Mouse (Mus musculus) forebrain, embryonic 12.5 days (tissue): ENCODE data around the gene Npas3. TPM values are rescaled to one million over a fixed set of nuclear protein-coding genes. Genes with fewer than 3 reads are reported as not detected.

Source experiments
- ATAC-seq: fragments of 200-750 bp; cut with Nextera tagmentation; 2 replicates; pipeline ENCODE4 v1.8.0; 2017; ENCODE audit warnings: moderate TSS enrichment; ENCODE audit not compliant: low FRiP score
- H3K27ac ChIP-seq: fragments of 300-500 bp; sonication (generic); 2 replicates; pipeline ENCODE4 v1.5.1; 2016; ENCODE audit warnings: mild to moderate bottlenecking
- H3K27me3 ChIP-seq: fragments of 300-500 bp; sonication (generic); 2 replicates; pipeline ENCODE4 v1.6.1; 2016; ENCODE audit warnings: mild to moderate bottlenecking
- H3K36me3 ChIP-seq: fragments of 300-500 bp; sonication (generic); replicated peaks from 2 replicates; pipeline ENCODE4 v1.6.1; 2016; ENCODE audit warnings: mild to moderate bottlenecking
- H3K4me1 ChIP-seq: fragments of 300-500 bp; sonication (generic); 2 replicates; pipeline ENCODE4 v1.6.1; 2016
- H3K4me2 ChIP-seq: fragments of 300-500 bp; sonication (generic); 2 replicates; pipeline ENCODE4 v1.6.1; 2016; ENCODE audit warnings: mild to moderate bottlenecking, moderate library complexity
- H3K4me3 ChIP-seq: fragments of 300-500 bp; sonication (generic); replicated peaks from 2 replicates; pipeline ENCODE4 v1.5.1; 2016; ENCODE audit warnings: mild to moderate bottlenecking
- H3K9ac ChIP-seq: fragments of 300-500 bp; sonication (generic); 2 replicates; pipeline ENCODE4 v1.6.1; 2016; ENCODE audit warnings: mild to moderate bottlenecking
- H3K9me3 ChIP-seq: fragments of 300-500 bp; sonication (generic); 2 replicates; pipeline ENCODE4 v1.6.1; 2016
- WGBS: fragments of 180-500 bp; shearing (Covaris S2); methylation state at CpG from one replicate; pipeline ENCODE4 v1.1.7; 2016; 5-methylcytosine and 5-hydroxymethylcytosine counted together
- polyA plus RNA-seq: library from polyadenylated mRNA; unstranded; fragments of >200 nt; fragmentation: Nextera tagmentation; extraction: Ambion mirVana; gene quantifications from 2 replicates; pipeline ENCODE4 v1.2.1, GENCODE M21; 2016

The Npas3 gene
- polyA plus RNA-seq, 1 experiment from 2014 or later, result 27.7 TPM

GRCm38 (mm10) chr12:53333251-53333650, 84.8 kb downstream of the Npas3 start:
- Histone ChIP-seq H3K27me3 (no peaks in the 10 kb centered on the region), H3K4me2 (no peak overlapping the region), H3K27ac (no peak overlapping the region), H3K4me1 (peaks cover 31% of the 10 kb centered on the region), H3K9me3 (no peaks in the 10 kb centered on the region), H3K9ac (no peak overlapping the region), H3K4me3 (no peak overlapping the region), H3K36me3 (no peaks in the 10 kb centered on the region)
- no peak for ATAC-seq
- 95% methylated on average over 2 of the region's 2 CpGs for WGBS

GRCm38 (mm10) chr12:53338349-53338948, 90.0 kb downstream of the Npas3 start:
- no peak overlapping the region for H3K4me3 ChIP-seq
- peak; percentile 82 for ATAC-seq
- H3K4me1 ChIP-seq, result peaks cover 20% of the 10 kb centered on the region
- no peaks in the 10 kb centered on the region for H3K36me3 ChIP-seq
- H3K27me3 ChIP-seq, result no peaks in the 10 kb centered on the region
- H3K9me3 ChIP-seq, result no peaks in the 10 kb centered on the region
- 16% methylated on average over 14 of the region's 14 CpGs for WGBS
- H3K4me2 ChIP-seq, result peak overlapping the region; percentile 19; the same call in 1 of the 2 replicates
- no peak overlapping the region for H3K9ac ChIP-seq
- peak overlapping the region; percentile 78 for H3K27ac ChIP-seq

GRCm38 (mm10) chr12:53342741-53343140, 94.3 kb downstream of the Npas3 start:
- no peaks in the 10 kb centered on the region for H3K27me3 ChIP-seq
- 57% methylated on average over 9 of the region's 9 CpGs for WGBS
- peaks cover 16% of the 10 kb centered on the region for H3K4me1 ChIP-seq
- ATAC-seq, result no peak
- no peak overlapping the region for H3K27ac ChIP-seq
- no peaks in the 10 kb centered on the region for H3K36me3 ChIP-seq
- no peak overlapping the region for H3K9ac ChIP-seq
- H3K4me3 ChIP-seq, result no peak overlapping the region
- no peaks in the 10 kb centered on the region for H3K9me3 ChIP-seq
- H3K4me2 ChIP-seq, result no peak overlapping the region

- Histone ChIP-seq H3K9me3 (no peaks in the 10 kb centered on the region), H3K27ac (no peak overlapping the region), H3K4me3 (no peak overlapping the region), H3K9ac (no peak overlapping the region), H3K36me3 (no peaks in the 10 kb centered on the region), H3K27me3 (no peaks in the 10 kb centered on the region), H3K4me2 (no peak overlapping the region), H3K4me1 (peaks cover 17% of the 10 kb centered on the region)
- WGBS, result 82% methylated on average over 7 of the region's 7 CpGs
- ATAC-seq, result no peak
These were observed 103.4 kb downstream of the Npas3 start for GRCm38 (mm10) chr12:53351860-53352259.

- H3K9ac ChIP-seq, result no peak overlapping the region
- 88% methylated on average over 5 of the region's 5 CpGs for WGBS
These were observed 117.3 kb downstream of the Npas3 start for GRCm38 (mm10) chr12:53365751-53366150.

GRCm38 (mm10) chr12:53384851-53385250, 136.4 kb downstream of the Npas3 start:
- 72% methylated on average over 8 of the region's 8 CpGs for WGBS
- ATAC-seq, result no peak
- H3K27ac ChIP-seq, result no peak overlapping the region
- H3K9ac ChIP-seq, result no peak overlapping the region
- no peaks in the 10 kb centered on the region for H3K36me3 ChIP-seq
- no peaks in the 10 kb centered on the region for H3K4me1 ChIP-seq
- H3K4me2 ChIP-seq, result no peak overlapping the region
- no peaks in the 10 kb centered on the region for H3K9me3 ChIP-seq
- H3K4me3 ChIP-seq, result no peak overlapping the region
- H3K27me3 ChIP-seq, result no peaks in the 10 kb centered on the region

More at GRCm38 (mm10) chr12:53365751-53366150, 117.3 kb downstream of the Npas3 start:
- no peaks in the 10 kb centered on the region for H3K27me3 ChIP-seq
- H3K9me3 ChIP-seq, result no peaks in the 10 kb centered on the region
- no peak overlapping the region for H3K27ac ChIP-seq
- ATAC-seq, result no peak
- H3K4me1 ChIP-seq, result peaks cover 15% of the 10 kb centered on the region
- no peak overlapping the region for H3K4me2 ChIP-seq
- H3K36me3 ChIP-seq, result no peaks in the 10 kb centered on the region
- H3K4me3 ChIP-seq, result no peak overlapping the region

GRCm38 (mm10) chr12:53405856-53406255, 157.4 kb downstream of the Npas3 start:
- Histone ChIP-seq H3K9me3 (no peaks in the 10 kb centered on the region), H3K4me1 (peaks cover 31% of the 10 kb centered on the region), H3K27ac (no peak overlapping the region), H3K9ac (no peak overlapping the region), H3K4me2 (no peak overlapping the region), H3K4me3 (no peak overlapping the region), H3K36me3 (no peaks in the 10 kb centered on the region), H3K27me3 (no peaks in the 10 kb centered on the region)
- 51% methylated on average over 4 of the region's 4 CpGs for WGBS
- ATAC-seq, result no peak

- no peak overlapping the region for H3K27ac ChIP-seq
- no peak overlapping the region for H3K4me2 ChIP-seq
- H3K9me3 ChIP-seq, result no peaks in the 10 kb centered on the region
- H3K36me3 ChIP-seq, result no peaks in the 10 kb centered on the region
- WGBS, result 67% methylated on average over 3 of the region's 3 CpGs
- H3K9ac ChIP-seq, result no peak overlapping the region
- no peak overlapping the region for H3K4me3 ChIP-seq
- H3K27me3 ChIP-seq, result no peaks in the 10 kb centered on the region
- H3K4me1 ChIP-seq, result peaks cover 35% of the 10 kb centered on the region
- ATAC-seq, result no peak
These were observed 159.3 kb downstream of the Npas3 start for GRCm38 (mm10) chr12:53407776-53408175.

- H3K4me1 ChIP-seq, result peaks cover 35% of the 10 kb centered on the region
- H3K36me3 ChIP-seq, result no peaks in the 10 kb centered on the region
- no peaks in the 10 kb centered on the region for H3K27me3 ChIP-seq
- ATAC-seq, result no peak
- H3K4me3 ChIP-seq, result no peak overlapping the region
- no peak overlapping the region for H3K4me2 ChIP-seq
- WGBS, result 89% methylated on average over 4 of the region's 4 CpGs
- no peak overlapping the region for H3K9ac ChIP-seq
- no peak overlapping the region for H3K27ac ChIP-seq
- H3K9me3 ChIP-seq, result no peaks in the 10 kb centered on the region
These were observed 161.2 kb downstream of the Npas3 start for GRCm38 (mm10) chr12:53409711-53410110.

GRCm38 (mm10) chr12:53410647-53411046, 162.2 kb downstream of the Npas3 start:
- no peak overlapping the region for H3K9ac ChIP-seq
- no peak for ATAC-seq
- WGBS, result 82% methylated on average over 2 of the region's 2 CpGs

GRCm38 (mm10) chr12:53416096-53416495, 167.6 kb downstream of the Npas3 start:
- Histone ChIP-seq H3K4me1 (peaks cover 27% of the 10 kb centered on the region), H3K9me3 (no peaks in the 10 kb centered on the region), H3K27ac (no peak overlapping the region), H3K27me3 (no peaks in the 10 kb centered on the region), H3K36me3 (no peaks in the 10 kb centered on the region), H3K9ac (no peak overlapping the region), H3K4me3 (no peak overlapping the region), H3K4me2 (no peak overlapping the region)
- ATAC-seq, result no peak
- WGBS, result 71% methylated on average over 4 of the region's 4 CpGs

More at GRCm38 (mm10) chr12:53410647-53411046, 162.2 kb downstream of the Npas3 start:
- H3K4me2 ChIP-seq, result no peak overlapping the region
- H3K27me3 ChIP-seq, result no peaks in the 10 kb centered on the region
- no peak overlapping the region for H3K4me3 ChIP-seq
- no peaks in the 10 kb centered on the region for H3K36me3 ChIP-seq
- H3K9me3 ChIP-seq, result no peaks in the 10 kb centered on the region
- no peak overlapping the region for H3K27ac ChIP-seq
- peaks cover 29% of the 10 kb centered on the region for H3K4me1 ChIP-seq

GRCm38 (mm10) chr12:53421701-53422100, 173.2 kb downstream of the Npas3 start:
- H3K27ac ChIP-seq, result no peak overlapping the region
- H3K9ac ChIP-seq, result no peak overlapping the region
- H3K9me3 ChIP-seq, result no peaks in the 10 kb centered on the region
- 83% methylated on average over 4 of the region's 4 CpGs for WGBS
- H3K36me3 ChIP-seq, result no peaks in the 10 kb centered on the region
- no peak overlapping the region for H3K4me3 ChIP-seq
- no peak overlapping the region for H3K4me2 ChIP-seq
- ATAC-seq, result no peak
- H3K27me3 ChIP-seq, result no peaks in the 10 kb centered on the region
- peaks cover 30% of the 10 kb centered on the region for H3K4me1 ChIP-seq

GRCm38 (mm10) chr12:53423631-53424030, 175.2 kb downstream of the Npas3 start:
- ATAC-seq, result no peak
- Histone ChIP-seq H3K4me2 (no peak overlapping the region), H3K27me3 (no peaks in the 10 kb centered on the region), H3K9me3 (no peaks in the 10 kb centered on the region), H3K36me3 (no peaks in the 10 kb centered on the region), H3K4me3 (no peak overlapping the region), H3K9ac (no peak overlapping the region), H3K4me1 (peaks cover 44% of the 10 kb centered on the region), H3K27ac (no peak overlapping the region)
- 80% methylated on average over 2 of the region's 2 CpGs for WGBS
